8 mouse cellular contexts compared by ENCODE assay signal in genomic region chr5:115480101-115480500, GRCm38 (mm10). TPM values are rescaled to one million over a fixed set of nuclear protein-coding genes. Genes with fewer than 3 reads are reported as not detected.
DNase-seq lines count a peak whose midpoint lies in the region; ATAC-seq and TF ChIP-seq lines count a peak whose summit lies in the region.

No protein-coding gene starts in this region.

- no peak for ATAC-seq in liver, embryonic 15.5 days (ENCODE audit: insufficient read depth)
- no peak for ATAC-seq in stomach, embryonic 16.5 days (ENCODE audit: insufficient read depth, low FRiP score)

- no peak for TF ChIP-seq POLR2A in testis, adult 2 months (IDR thresholded peaks at IDR 0.05; ENCODE audit: control insufficient read depth, low read depth, low read length)

- peak overlapping the region; percentile 85 for H3K4me3 ChIP-seq in testis, adult 2 months (ENCODE audit: control insufficient read depth, low read depth, low read length)
- peak overlapping the region; percentile 33 for H3K4me3 ChIP-seq in liver, embryonic 15.5 days (replicated peaks)
- H3K4me3 ChIP-seq in stomach, embryonic 16.5 days (replicated peaks; ENCODE audit: low read length) = peak overlapping the region; percentile 18; the same call in 1 of the 2 replicates

- TF ChIP-seq CTCF in testis, adult 2 months (IDR thresholded peaks at IDR 0.05; ENCODE audit: control insufficient read depth, insufficient read depth, insufficient replicate concordance, low read depth, low read length) = no peak

- peaks cover 6% of the 10 kb centered on the region; the same call in 1 of the 2 replicates for H3K27me3 ChIP-seq in testis, adult 2 months (ENCODE audit: control insufficient read depth, insufficient read depth, low read length)
- no peaks in the 10 kb centered on the region for H3K27me3 ChIP-seq in liver, embryonic 15.5 days
- no peaks in the 10 kb centered on the region for H3K27me3 ChIP-seq in stomach, embryonic 16.5 days (ENCODE audit: control insufficient read depth, insufficient read depth, low read length)

- H3K9me3 ChIP-seq in liver, embryonic 15.5 days (replicated peaks) = no peaks in the 10 kb centered on the region
- H3K9me3 ChIP-seq in stomach, embryonic 16.5 days (replicated peaks; ENCODE audit: control insufficient read depth, low read length) = no peaks in the 10 kb centered on the region

- H3K27ac ChIP-seq in testis, adult 2 months (ENCODE audit: control insufficient read depth, insufficient read depth, low read depth, low read length) = no peak overlapping the region
- H3K27ac ChIP-seq in liver, embryonic 15.5 days (replicated peaks) = no peak overlapping the region
- no peak overlapping the region for H3K27ac ChIP-seq in stomach, embryonic 16.5 days (ENCODE audit: low read length)

- intact Hi-C loops in gastrocnemius, postnatal 14 days (cut with DNase I; ENCODE audit: low total_unique reads) = no loop called here

- DNase-seq in cerebellum, adult 11-12 months = peak; percentile 61
- DNase-seq in cerebellum, adult 8-10 months = no peak
- DNase-seq in testis, postnatal 14 days (ENCODE audit: low spot score) = no peak
- DNase-seq in frontal cortex, postnatal 14 days (ENCODE audit: low spot score in 2 of 2) = no peak
- DNase-seq in gastrocnemius, postnatal 14 days = no peak

- H3K4me2 ChIP-seq in liver, embryonic 15.5 days = peak overlapping the region; percentile 53
- peak overlapping the region; percentile 43 for H3K4me2 ChIP-seq in stomach, embryonic 16.5 days (ENCODE audit: low read depth, low read length)

- H3K36me3 ChIP-seq in testis, adult 2 months (ENCODE audit: control insufficient read depth, insufficient read depth, low read length) = no peaks in the 10 kb centered on the region
- no peaks in the 10 kb centered on the region for H3K36me3 ChIP-seq in liver, embryonic 15.5 days (replicated peaks)
- no peaks in the 10 kb centered on the region for H3K36me3 ChIP-seq in stomach, embryonic 16.5 days (ENCODE audit: control insufficient read depth, insufficient read depth, low read length)

- peaks cover 38% of the 10 kb centered on the region for H3K4me1 ChIP-seq in testis, adult 2 months (ENCODE audit: control insufficient read depth, insufficient read depth, low read length)
- H3K4me1 ChIP-seq in liver, embryonic 15.5 days (replicated peaks) = peaks cover 35% of the 10 kb centered on the region
- no peaks in the 10 kb centered on the region; the same call in 1 of the 2 replicates for H3K4me1 ChIP-seq in stomach, embryonic 16.5 days (ENCODE audit: control insufficient read depth, insufficient read depth, low read length)

- no peak overlapping the region for H3K9ac ChIP-seq in liver, embryonic 15.5 days
- H3K9ac ChIP-seq in stomach, embryonic 16.5 days (ENCODE audit: low read length) = peak overlapping the region; percentile 57

- 39% methylated on average over 27 of the region's 27 CpGs for WGBS in liver, embryonic 15.5 days (ENCODE audit: insufficient replicate concordance)
- 30% methylated on average over 27 of the region's 27 CpGs for whole genome bisulfite sequencing in stomach, embryonic 16.5 days

RNA-seq across cellular contexts. Expression of gene Sirt4, which starts 4.4 kb away (rescaled TPM):
- 34.6 and 38.4 TPM in 2 replicates for polyA plus RNA-seq in testis, adult 2 months (2012; rRNA removed)
- polyA plus RNA-seq in liver, embryonic 15.5 days (2015; fragmentation: Nextera tagmentation; extraction: Ambion mirVana) = 6.0 and 6.1 TPM in 2 replicates
- polyA plus RNA-seq in stomach, embryonic 16.5 days (2015; fragmentation: Nextera tagmentation; extraction: Ambion mirVana) = 24.4 and 28.0 TPM in 2 replicates
- total RNA-seq in gastrocnemius, postnatal 14 days (2021) = 10 to 100 TPM; 10.3 to 16.6 TPM

RNA-seq across cellular contexts. Expression of gene Pla2g1b, which starts 14.0 kb away (rescaled TPM):
- polyA plus RNA-seq in testis, adult 2 months (2012; rRNA removed) = 0.64 and 0.87 TPM in 2 replicates
- not detected in 2 replicates for polyA plus RNA-seq in liver, embryonic 15.5 days (2015; fragmentation: Nextera tagmentation; extraction: Ambion mirVana)
- 16.6 and 20.5 TPM in 2 replicates for polyA plus RNA-seq in stomach, embryonic 16.5 days (2015; fragmentation: Nextera tagmentation; extraction: Ambion mirVana)
- total RNA-seq in gastrocnemius, postnatal 14 days (2021) = not detected

RNA-seq across cellular contexts. Expression of gene Pxn, which starts 26.4 kb away (rescaled TPM):
- 81.6 and 82.6 TPM in 2 replicates for polyA plus RNA-seq in testis, adult 2 months (2012; rRNA removed)
- polyA plus RNA-seq in liver, embryonic 15.5 days (2015; fragmentation: Nextera tagmentation; extraction: Ambion mirVana) = 15.2 and 16.8 TPM in 2 replicates
- polyA plus RNA-seq in stomach, embryonic 16.5 days (2015; fragmentation: Nextera tagmentation; extraction: Ambion mirVana) = 41.9 and 44.5 TPM in 2 replicates
- total RNA-seq in gastrocnemius, postnatal 14 days (2021) = 10 to 100 TPM; 80.6 to 83.4 TPM

RNA-seq across cellular contexts. Expression of gene Msi1, which starts 50.7 kb away (rescaled TPM):
- polyA plus RNA-seq in testis, adult 2 months (2012; rRNA removed) = 61.9 and 63.9 TPM in 2 replicates
- 0.36 and 0.44 TPM in 2 replicates for polyA plus RNA-seq in liver, embryonic 15.5 days (2015; fragmentation: Nextera tagmentation; extraction: Ambion mirVana)
- polyA plus RNA-seq in stomach, embryonic 16.5 days (2015; fragmentation: Nextera tagmentation; extraction: Ambion mirVana) = 3.5 and 4.9 TPM in 2 replicates
- 1 to 10 TPM; 1.0 to 1.9 TPM for total RNA-seq in gastrocnemius, postnatal 14 days (2021)

Comparison
In these comparisons a context has a peak if more than half of its experiments do, and no peak if none do; other contexts are left out.
1. H3K4me3 ChIP-seq: peak in every context shown above with its lines; median percentile 85 in testis, adult 2 months; 33 in liver, embryonic 15.5 days; 18 in stomach, embryonic 16.5 days.